Mouse (Mus musculus): ENCODE measurements at regions not wholly inside any gene's neighbourhood (a gene's known extent, or its start where the extent isn't known, plus 50 kb on each side); places are given as distances from the start of the nearest gene placed in this dataset.
"Not testable (repeated sequence)": the region's sequence is repeated elsewhere in the genome, so short reads cannot be mapped to it uniquely, and the experiment has no call there.

DNA sequence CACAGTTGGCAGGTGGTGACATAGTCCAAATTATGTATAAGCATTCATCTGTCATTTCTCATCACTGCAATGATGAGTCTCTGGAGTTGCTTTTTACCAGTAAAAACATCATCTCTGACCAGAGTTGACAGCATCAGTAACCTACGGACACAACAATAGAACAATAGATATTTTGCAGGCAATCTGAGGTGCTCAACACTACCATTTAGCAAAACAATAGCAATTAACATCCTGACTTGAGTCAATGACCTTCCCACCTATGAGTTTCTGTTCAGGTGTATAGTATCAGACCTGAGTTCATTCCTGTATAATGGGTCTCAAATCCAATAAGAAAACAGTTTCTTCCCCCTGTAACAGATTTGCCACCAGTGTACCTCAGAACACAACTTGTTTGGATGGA, 126.1 kb upstream of the Crygf start:
- Histone ChIP-seq H3K4me3 (no peak overlapping the region), H3K27ac (no peak overlapping the region)
- intact Hi-C loops (cut with DNase I): no loop called here
- DNase-seq: no peak
- TF ChIP-seq CTCF (IDR thresholded peaks at IDR 0.05): no peak

- H3K4me3 ChIP-seq: no peak overlapping the region
- no peak for TF ChIP-seq CTCF (IDR thresholded peaks at IDR 0.05)
- intact Hi-C loops (cut with DNase I): no loop called here
- no peak for DNase-seq
- no peak overlapping the region for H3K27ac ChIP-seq
Measured at GRCm38 (mm10) chr1:65820771-65821170, 105.5 kb upstream of the Crygf start.

DNA sequence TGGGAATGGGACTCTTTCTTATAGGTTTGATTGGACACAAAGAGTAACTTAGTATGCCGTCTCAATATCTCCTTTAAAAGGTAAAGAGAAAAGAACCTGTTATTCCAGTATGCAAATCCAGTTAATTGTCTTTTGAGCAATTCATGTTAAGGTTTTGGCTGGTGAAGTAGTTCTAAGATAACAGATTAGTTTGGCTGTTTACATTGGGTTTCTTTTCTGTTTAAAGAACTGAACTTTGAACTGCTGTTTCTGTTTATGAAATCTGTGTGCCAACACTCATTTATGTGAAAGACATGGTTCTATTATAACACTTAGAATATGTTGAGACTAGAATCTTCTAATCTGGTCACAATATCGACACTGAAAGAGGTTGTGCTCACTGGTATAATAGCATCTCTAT, 85.2 kb upstream of the Crygf start:
- no peak for DNase-seq
- TF ChIP-seq CTCF (IDR thresholded peaks at IDR 0.05): no peak
- intact Hi-C loops (cut with DNase I): no loop called here
- H3K27ac ChIP-seq: no peak overlapping the region
- no peak overlapping the region for H3K4me3 ChIP-seq

- no peak for TF ChIP-seq CTCF (IDR thresholded peaks at IDR 0.05)
- no peak for DNase-seq
- intact Hi-C loops (cut with DNase I): no loop called here
- Histone ChIP-seq H3K27ac (no peak overlapping the region), H3K4me3 (no peak overlapping the region)
Measured at GRCm38 (mm10) chr1:65847005-65847404, 79.3 kb upstream of the Crygf start.

- DNase-seq; intact Hi-C loops (cut with DNase I); H3K27ac ChIP-seq: not testable (repeated sequence)
- peak overlapping the region; percentile 34 for H3K4me3 ChIP-seq
Measured at GRCm38 (mm10) chr1:65873691-65874090, 52.6 kb upstream of the Crygf start.

Measured in gastrocnemius, adult 2 months (tissue).